Comparison of ENCODE assay signal across 8 mouse cellular contexts in genomic region chr5:129414960-129415706, GRCm38 (mm10).
DNase-seq lines count a peak whose midpoint lies in the region; ATAC-seq and TF ChIP-seq lines count a peak whose summit lies in the region.

No protein-coding gene starts in this region.

- peak overlapping the region; percentile 37 for H3K4me2 ChIP-seq in kidney, embryonic 15.5 days

- H3K4me1 ChIP-seq in testis, adult 2 months (ENCODE audit: control insufficient read depth, insufficient read depth, low read length), result no peaks in the 10 kb centered on the region
- peaks cover 21% of the 10 kb centered on the region; the same call in 1 of the 2 replicates for H3K4me1 ChIP-seq in kidney, embryonic 15.5 days

- ATAC-seq in kidney, embryonic 15.5 days (replicated peaks; ENCODE audit: low FRiP score), result peak; percentile 72; the same call in 1 of the 2 replicates
- ATAC-seq in granulocyte monocyte progenitor cell, adult 5-6 weeks (replicated peaks; ENCODE audit: poor library complexity, severe bottlenecking), result no peak
- no peak for ATAC-seq in erythroblast, adult 5-6 weeks (replicated peaks; ENCODE audit: low FRiP score, poor library complexity, severe bottlenecking)

- TF ChIP-seq POLR2A in testis, adult 2 months (IDR thresholded peaks at IDR 0.05; ENCODE audit: control insufficient read depth, low read depth, low read length), result no peak

- TF ChIP-seq CTCF in testis, adult 2 months (IDR thresholded peaks at IDR 0.05; ENCODE audit: control insufficient read depth, insufficient read depth, insufficient replicate concordance, low read depth, low read length), result no peak

- H3K27ac ChIP-seq in testis, adult 2 months (ENCODE audit: control insufficient read depth, insufficient read depth, low read depth, low read length), result peak overlapping the region; percentile 75
- H3K27ac ChIP-seq in kidney, embryonic 15.5 days, result peak overlapping the region; percentile 67

- H3K4me3 ChIP-seq in testis, adult 2 months (ENCODE audit: control insufficient read depth, low read depth, low read length), result no peak overlapping the region
- 0 out of 2 replicates have a peak overlapping the region, but pooled peaks have one; percentile 3 for H3K4me3 ChIP-seq in kidney, embryonic 15.5 days (replicated peaks)

- 31% methylated on average over 12 of the region's 12 CpGs for WGBS in kidney, embryonic 15.5 days

- H3K9me3 ChIP-seq in kidney, embryonic 15.5 days (replicated peaks), result no peaks in the 10 kb centered on the region

- H3K27me3 ChIP-seq in testis, adult 2 months (ENCODE audit: control insufficient read depth, insufficient read depth, low read length), result no peaks in the 10 kb centered on the region
- no peaks in the 10 kb centered on the region for H3K27me3 ChIP-seq in kidney, embryonic 15.5 days

- DNase-seq in testis, postnatal 14 days (ENCODE audit: low spot score), result no peak
- DNase-seq in heart, adult 9 months (ENCODE audit: low spot score in 2 of 2), result peak; percentile 44 to 47
- peak; percentile 62 to 72 for DNase-seq in lung, postnatal 4 days
- no peak for DNase-seq in cerebellum, adult 9-10 months

- no peaks in the 10 kb centered on the region for H3K36me3 ChIP-seq in testis, adult 2 months (ENCODE audit: control insufficient read depth, insufficient read depth, low read length)
- no peaks in the 10 kb centered on the region for H3K36me3 ChIP-seq in kidney, embryonic 15.5 days

- no peak overlapping the region for H3K9ac ChIP-seq in kidney, embryonic 15.5 days

Comparison
In these comparisons a context has a peak if more than half of its experiments do, and no peak if none do; other contexts are left out.
1. DNase-seq: peak in heart, adult 9 months (2 of 2) and lung, postnatal 4 days (2 of 2); none in testis, postnatal 14 days (single experiment) and cerebellum, adult 9-10 months (single experiment).